Mouse (Mus musculus) liver, postnatal 0 days (tissue): ENCODE measurements at regions not wholly inside any gene's neighbourhood (a gene's known extent, or its start where the extent isn't known, plus 50 kb on each side); places are given as distances from the start of the nearest gene placed in this dataset.

Experiments used
- ATAC-seq: fragments of 200-750 bp; cut with Nextera tagmentation; 2 replicates; pipeline ENCODE4 v1.8.0; 2017; ENCODE audit warnings: mild to moderate bottlenecking, moderate library complexity
- DNase-seq: peaks from one replicate; pipeline ENCODE4 v3.0.0-alpha.2; 2016
- H3K27ac ChIP-seq: fragments of 300-500 bp; sonication (generic); 2 replicates; pipeline ENCODE4 v1.5.1; 2014; ENCODE audit warnings: antibody characterized with exemption, moderate library complexity, mild to moderate bottlenecking, low read depth
- H3K27me3 ChIP-seq: fragments of 300-500 bp; sonication (generic); 2 replicates; pipeline ENCODE4 v1.6.1; 2014; ENCODE audit warnings: low read length, control low read depth, mixed read lengths; ENCODE audit not compliant: insufficient read depth
- H3K36me3 ChIP-seq: fragments of 300-500 bp; sonication (generic); replicated peaks from 2 replicates; pipeline ENCODE4 v1.6.1; 2014; ENCODE audit warnings: mild to moderate bottlenecking, control low read depth, low read length, moderate library complexity, mixed read lengths; ENCODE audit not compliant: insufficient read depth
- H3K4me1 ChIP-seq: fragments of 300-500 bp; sonication (generic); 2 replicates; pipeline ENCODE4 v1.6.1; 2014; ENCODE audit warnings: antibody characterized with exemption, mild to moderate bottlenecking, control low read depth; ENCODE audit not compliant: insufficient read depth
- H3K4me2 ChIP-seq: fragments of 300-500 bp; sonication (generic); 2 replicates; pipeline ENCODE4 v1.6.1; 2014; ENCODE audit warnings: low read depth, mild to moderate bottlenecking, low read length, moderate library complexity, mixed read lengths
- H3K4me3 ChIP-seq: fragments of 300-500 bp; sonication (generic); 2 replicates; pipeline ENCODE4 v1.5.1; 2014; ENCODE audit warnings: low read depth, low read length
- H3K9ac ChIP-seq: fragments of 300-500 bp; sonication (generic); replicated peaks from 2 replicates; pipeline ENCODE4 v1.6.1; 2014; ENCODE audit warnings: mild to moderate bottlenecking, moderate library complexity
- H3K9me3 ChIP-seq: fragments of 300-500 bp; sonication (generic); 2 replicates; pipeline ENCODE4 v1.6.1; 2016; ENCODE audit warnings: mild to moderate bottlenecking, control low read depth, low read length, mixed read lengths
- CTCF ChIP-seq: sonication (generic); IDR thresholded peaks from 2 replicates; pipeline ENCODE4 v1.5.1; 2016; ENCODE audit warnings: antibody characterized with exemption, low read depth
- EP300 ChIP-seq: IDR thresholded peaks from 2 replicates; pipeline ENCODE4 v1.6.1; 2016; ENCODE audit warnings: antibody characterized with exemption, low read depth, mild to moderate bottlenecking
- WGBS: fragments of 180-500 bp; shearing (Covaris S2); extraction: QIAGEN DNeasy Blood & Tissue Kit; methylation state at CpG from one replicate; pipeline ENCODE4 v1.1.7; 2014; ENCODE audit not compliant: insufficient replicate concordance; 5-methylcytosine and 5-hydroxymethylcytosine counted together

DNA sequence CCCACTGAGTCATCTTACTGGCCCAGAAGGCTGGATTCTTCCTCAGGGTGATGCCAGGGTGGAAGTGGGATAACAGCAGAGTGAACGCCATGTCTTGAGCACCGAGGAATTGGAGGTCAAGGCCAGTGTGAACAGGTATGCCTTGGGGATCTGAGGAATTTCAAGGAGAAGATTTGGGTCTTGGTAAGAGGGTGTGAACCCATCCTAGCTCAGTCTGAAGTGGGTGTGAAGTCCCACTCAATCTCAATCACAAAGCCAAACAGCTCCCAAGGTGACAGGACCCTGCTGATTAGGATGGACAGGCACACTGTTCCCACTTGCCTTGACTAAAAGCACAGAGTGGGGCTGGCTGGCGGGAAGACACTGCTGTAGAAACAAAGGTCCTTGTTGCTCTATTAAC is 224.0 kb upstream of the Peli2 start:
- no peaks in the 10 kb centered on the region for H3K4me1 ChIP-seq
- no peak overlapping the region for H3K27ac ChIP-seq
- WGBS: 74% methylated on average over 3 of the region's 3 CpGs
- no peaks in the 10 kb centered on the region for H3K9me3 ChIP-seq
- TF ChIP-seq EP300: no peak
- TF ChIP-seq CTCF: no peak
- H3K4me3 ChIP-seq: no peak overlapping the region
- no peak overlapping the region for H3K4me2 ChIP-seq
- no peak for DNase-seq
- H3K27me3 ChIP-seq: no peaks in the 10 kb centered on the region
- H3K9ac ChIP-seq: no peak overlapping the region
- no peak for ATAC-seq
- no peaks in the 10 kb centered on the region for H3K36me3 ChIP-seq

DNA sequence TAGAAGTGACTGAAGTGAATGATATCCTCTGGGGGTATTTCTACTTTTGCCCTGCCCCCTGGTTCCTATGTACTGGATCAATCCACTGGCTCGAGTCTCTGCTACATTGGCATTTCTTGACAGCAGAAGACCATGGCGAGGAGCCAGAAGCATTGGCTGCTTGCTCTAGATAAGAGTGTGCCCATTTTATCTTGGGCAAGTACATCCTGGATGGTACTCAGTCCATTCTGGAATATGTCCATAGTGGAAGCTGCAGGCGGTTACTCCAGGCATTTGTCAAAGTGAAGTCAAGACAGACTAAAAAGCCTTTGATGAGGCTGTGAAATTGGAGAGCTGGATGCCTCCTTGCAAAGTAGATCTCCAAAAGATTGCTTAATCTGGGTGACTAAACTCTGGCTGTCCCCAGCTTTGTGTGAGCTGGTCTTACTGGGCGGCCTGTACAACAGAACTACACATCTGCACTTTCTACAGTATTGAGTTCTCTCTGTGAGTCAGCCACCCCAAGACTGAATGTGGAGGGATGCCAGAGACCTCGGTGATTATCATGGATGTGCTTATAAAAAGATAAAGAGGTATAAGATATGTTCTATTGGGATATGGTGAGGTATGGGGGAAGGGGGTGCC is 222.6 kb upstream of the Peli2 start:
- no peak overlapping the region for H3K4me2 ChIP-seq
- ATAC-seq (no peak), DNase-seq (no peak)
- no peaks in the 10 kb centered on the region for H3K4me1 ChIP-seq
- no peaks in the 10 kb centered on the region for H3K36me3 ChIP-seq
- no peaks in the 10 kb centered on the region for H3K9me3 ChIP-seq
- H3K9ac ChIP-seq: no peak overlapping the region
- H3K4me3 ChIP-seq: no peak overlapping the region
- H3K27ac ChIP-seq: no peak overlapping the region
- TF ChIP-seq EP300 (no peak), CTCF (no peak)
- no peaks in the 10 kb centered on the region for H3K27me3 ChIP-seq
- 63% methylated on average over 5 of the region's 5 CpGs for WGBS

DNA sequence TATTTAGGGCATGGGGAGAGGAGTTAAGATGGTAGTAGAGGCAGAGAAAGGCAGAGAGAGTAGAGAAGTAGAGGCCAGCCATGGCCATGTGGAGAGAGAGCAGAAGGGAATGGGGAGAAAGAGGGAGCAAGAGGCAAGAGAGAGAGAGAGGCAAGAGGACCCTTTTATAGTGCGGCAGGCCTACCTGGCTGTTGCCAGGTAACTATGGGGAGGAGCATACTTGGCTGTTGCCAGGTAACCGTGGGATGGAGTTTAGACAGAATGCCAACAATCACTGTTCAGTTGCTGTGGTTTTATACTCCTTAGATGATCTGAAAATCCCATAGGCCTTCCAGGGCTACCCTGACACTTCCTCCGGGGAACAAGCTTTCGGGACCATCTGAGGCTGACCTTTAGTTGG is 222.0 kb upstream of the Peli2 start:
- H3K4me1 ChIP-seq: no peaks in the 10 kb centered on the region
- no peak overlapping the region for H3K9ac ChIP-seq
- WGBS: 70% methylated on average over 4 of the region's 4 CpGs
- no peak for ATAC-seq
- H3K9me3 ChIP-seq: no peaks in the 10 kb centered on the region
- TF ChIP-seq CTCF (no peak), EP300 (no peak)
- H3K4me2 ChIP-seq: no peak overlapping the region
- H3K27ac ChIP-seq: no peak overlapping the region
- no peaks in the 10 kb centered on the region for H3K27me3 ChIP-seq
- no peak overlapping the region for H3K4me3 ChIP-seq
- DNase-seq: no peak
- H3K36me3 ChIP-seq: no peaks in the 10 kb centered on the region

DNA sequence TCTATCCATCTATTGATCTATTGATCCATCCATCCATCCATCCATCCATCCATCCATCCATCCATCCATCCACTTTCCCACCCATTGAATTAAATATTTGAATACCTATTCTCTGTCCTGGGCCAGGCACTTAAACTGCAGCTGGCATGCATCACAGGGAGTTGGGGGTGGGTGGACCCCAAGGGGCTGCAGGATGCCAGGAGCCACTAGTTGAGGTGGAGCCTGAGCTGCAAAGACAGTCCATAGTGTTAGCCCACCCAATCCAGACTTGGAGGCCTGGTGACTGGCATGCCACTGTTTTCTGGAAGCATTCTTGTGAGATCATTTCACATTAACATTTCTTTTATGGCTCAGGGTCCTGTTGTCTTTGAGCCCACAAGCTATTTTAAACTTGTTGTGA is 215.3 kb upstream of the Peli2 start:
- Histone ChIP-seq H3K9ac (no peak overlapping the region), H3K4me1 (no peaks in the 10 kb centered on the region), H3K4me3 (no peak overlapping the region), H3K27me3 (no peaks in the 10 kb centered on the region), H3K36me3 (no peaks in the 10 kb centered on the region), H3K27ac (no peak overlapping the region), H3K4me2 (no peak overlapping the region), H3K9me3 (no peaks in the 10 kb centered on the region)
- ATAC-seq (no peak), DNase-seq (no peak)
- TF ChIP-seq CTCF: no peak
- TF ChIP-seq EP300: no peak

DNA sequence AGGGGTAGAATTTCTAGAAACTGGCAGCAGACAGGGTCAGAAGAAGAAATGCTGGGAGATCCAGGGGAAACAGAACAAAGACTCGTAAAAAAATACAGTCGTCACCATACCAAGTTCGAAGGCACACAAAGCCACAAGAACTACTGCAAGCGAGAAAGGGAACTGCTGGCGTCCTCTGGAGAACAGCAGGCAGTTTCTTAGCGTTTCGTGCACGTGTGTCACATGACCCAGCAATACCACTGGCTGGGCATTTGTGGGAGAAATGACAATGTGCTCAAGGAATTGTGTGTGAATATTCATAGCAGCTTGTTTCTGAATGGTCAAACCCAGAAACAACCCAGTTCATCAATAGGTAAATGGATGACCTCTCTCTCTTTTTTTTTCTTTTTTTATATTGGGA is 211.5 kb upstream of the Peli2 start:
- no peaks in the 10 kb centered on the region for H3K9me3 ChIP-seq
- DNase-seq: no peak
- H3K4me3 ChIP-seq: no peak overlapping the region
- no peaks in the 10 kb centered on the region for H3K4me1 ChIP-seq
- H3K27ac ChIP-seq: no peak overlapping the region
- H3K9ac ChIP-seq: no peak overlapping the region
- H3K27me3 ChIP-seq: no peaks in the 10 kb centered on the region
- H3K4me2 ChIP-seq: no peak overlapping the region
- 19% methylated on average over 8 of the region's 8 CpGs for WGBS
- ATAC-seq: no peak
- no peak for TF ChIP-seq EP300
- TF ChIP-seq CTCF: no peak
- H3K36me3 ChIP-seq: no peaks in the 10 kb centered on the region

DNA sequence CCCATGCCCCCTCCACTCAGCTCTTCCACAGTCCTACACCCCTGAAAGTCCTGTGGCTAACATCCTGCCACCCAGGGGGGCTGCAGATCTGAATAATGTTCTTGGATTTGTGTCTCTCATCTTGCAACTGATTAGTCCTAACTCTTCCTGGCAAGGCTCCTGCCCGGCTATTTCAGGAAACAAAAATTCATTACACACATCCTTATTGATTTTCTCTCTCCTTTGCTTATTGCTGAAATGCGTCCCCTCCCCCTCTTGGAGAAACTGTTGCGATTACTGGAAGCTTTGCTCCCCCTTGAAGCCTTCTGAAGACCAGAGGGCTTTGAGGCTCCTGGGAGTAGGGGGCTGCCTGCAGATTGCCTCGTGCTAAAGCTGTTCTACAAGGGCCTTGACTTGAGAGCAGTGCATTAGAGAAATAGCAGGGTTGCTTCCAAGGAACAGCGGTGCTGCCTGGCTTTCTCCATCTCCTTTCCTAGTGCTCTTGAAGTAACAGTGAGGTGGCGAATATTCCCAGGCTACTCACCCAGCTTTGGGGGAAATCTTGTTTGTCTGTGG is 209.8 kb upstream of the Peli2 start:
- H3K9ac ChIP-seq: no peak overlapping the region
- no peak for TF ChIP-seq CTCF
- TF ChIP-seq EP300: no peak
- ATAC-seq (no peak), DNase-seq (no peak)
- H3K4me3 ChIP-seq: no peak overlapping the region
- H3K4me1 ChIP-seq: no peaks in the 10 kb centered on the region
- H3K36me3 ChIP-seq: no peaks in the 10 kb centered on the region
- no peaks in the 10 kb centered on the region for H3K27me3 ChIP-seq
- H3K4me2 ChIP-seq: no peak overlapping the region
- 53% methylated on average over 6 of the region's 6 CpGs for WGBS
- H3K27ac ChIP-seq: no peak overlapping the region
- H3K9me3 ChIP-seq: no peaks in the 10 kb centered on the region
